In genomic region chr9:119969811-119970210, GRCm38 (mm10) we compare ENCODE assay signal across 16 mouse cellular contexts. TPM values are rescaled to one million over a fixed set of nuclear protein-coding genes. Genes with fewer than 3 reads are reported as not detected.
DNase-seq lines count a peak whose midpoint lies in the region; ATAC-seq and TF ChIP-seq lines count a peak whose summit lies in the region.
"Had no signal": no experiment of that assay in that cellular context is flagged by ENCODE, and none has a peak within 500 bp of the region (broad histone marks: within the 10 kb centered on the region; RNA-seq: fewer than 3 reads in every experiment).

No protein-coding gene starts in this region.

- H3K36me3 ChIP-seq in forebrain, embryonic 14.5 days (ENCODE audit: control insufficient read depth, insufficient read depth, low read length): no peaks in the 10 kb centered on the region
- peaks cover 38% of the 10 kb centered on the region for H3K36me3 ChIP-seq in forebrain, embryonic 10.5 days (replicated peaks)
- H3K36me3 ChIP-seq in heart, postnatal 0 days (replicated peaks; ENCODE audit: control insufficient read depth, insufficient read depth, low read length): peaks cover 36% of the 10 kb centered on the region
- peaks cover 20% of the 10 kb centered on the region for H3K36me3 ChIP-seq in heart, embryonic 11.5 days (ENCODE audit: control insufficient read depth, insufficient read depth, low read length)
- peaks cover 15% of the 10 kb centered on the region for H3K36me3 ChIP-seq in liver, embryonic 16.5 days (ENCODE audit: control insufficient read depth, insufficient read depth)
- H3K36me3 ChIP-seq in liver, embryonic 12.5 days: peaks cover 33% of the 10 kb centered on the region
- peaks cover 25% of the 10 kb centered on the region for H3K36me3 ChIP-seq in stomach, postnatal 0 days (ENCODE audit: control insufficient read depth, insufficient read depth, low read length)
- peaks cover 31% of the 10 kb centered on the region for H3K36me3 ChIP-seq in kidney, embryonic 14.5 days (ENCODE audit: control insufficient read depth, insufficient read depth, low read length)

- no peak overlapping the region for H3K4me3 ChIP-seq in forebrain, embryonic 14.5 days (ENCODE audit: low read depth, low read length)
- H3K4me3 ChIP-seq in forebrain, embryonic 10.5 days: no peak overlapping the region
- no peak overlapping the region for H3K4me3 ChIP-seq in heart, postnatal 0 days (ENCODE audit: low read depth, low read length)
- no peak overlapping the region for H3K4me3 ChIP-seq in heart, embryonic 11.5 days (ENCODE audit: low read depth, low read length)
- H3K4me3 ChIP-seq in liver, embryonic 16.5 days (ENCODE audit: low read depth, low read length): no peak overlapping the region
- H3K4me3 ChIP-seq in liver, embryonic 12.5 days: no peak overlapping the region
- no peak overlapping the region for H3K4me3 ChIP-seq in stomach, postnatal 0 days (ENCODE audit: low read depth, low read length)
- no peak overlapping the region for H3K4me3 ChIP-seq in kidney, embryonic 14.5 days (ENCODE audit: low read length)
- H3K4me3 ChIP-seq: embryonic facial prominence, embryonic 13.5 days; erythroblast, embryonic 14.5 days had no signal

- H3K4me1 ChIP-seq in forebrain, embryonic 14.5 days (ENCODE audit: control insufficient read depth, insufficient read depth, low read length): peaks cover 14% of the 10 kb centered on the region
- peaks cover 18% of the 10 kb centered on the region for H3K4me1 ChIP-seq in forebrain, embryonic 10.5 days
- H3K4me1 ChIP-seq in heart, postnatal 0 days (ENCODE audit: control insufficient read depth, insufficient read depth): peaks cover 17% of the 10 kb centered on the region
- peaks cover 11% of the 10 kb centered on the region for H3K4me1 ChIP-seq in heart, embryonic 11.5 days (ENCODE audit: control insufficient read depth, insufficient read depth, low read length)
- H3K4me1 ChIP-seq in liver, embryonic 16.5 days (ENCODE audit: control insufficient read depth, low read depth, low read length): no peaks in the 10 kb centered on the region; the same call in 1 of the 2 replicates
- 0 out of 2 replicates have a peak, but pooled peaks cover 9% of the 10 kb centered on the region for H3K4me1 ChIP-seq in liver, embryonic 12.5 days
- H3K4me1 ChIP-seq in stomach, postnatal 0 days (replicated peaks; ENCODE audit: control insufficient read depth, insufficient read depth): 0 out of 2 replicates have a peak, but pooled peaks cover 2% of the 10 kb centered on the region
- peaks cover 5% of the 10 kb centered on the region; the same call in 1 of the 2 replicates for H3K4me1 ChIP-seq in kidney, embryonic 14.5 days (ENCODE audit: control insufficient read depth, insufficient read depth, low read length)

- WGBS in forebrain, embryonic 14.5 days: 88% methylated on average over 7 of the region's 7 CpGs
- 87% methylated on average over 7 of the region's 7 CpGs for WGBS in forebrain, embryonic 10.5 days
- 65% methylated on average over 7 of the region's 7 CpGs for WGBS in heart, postnatal 0 days
- 70% methylated on average over 7 of the region's 7 CpGs for WGBS in heart, embryonic 11.5 days (ENCODE audit: insufficient replicate concordance)
- 63% methylated on average over 7 of the region's 7 CpGs for WGBS in liver, embryonic 16.5 days (ENCODE audit: insufficient replicate concordance)
- 74% methylated on average over 7 of the region's 7 CpGs for WGBS in liver, embryonic 12.5 days (ENCODE audit: insufficient replicate concordance)
- WGBS in stomach, postnatal 0 days: 73% methylated on average over 7 of the region's 7 CpGs
- 74% methylated on average over 7 of the region's 7 CpGs for WGBS in kidney, embryonic 14.5 days

- no peak for ATAC-seq in forebrain, embryonic 14.5 days
- ATAC-seq in heart, postnatal 0 days (ENCODE audit: insufficient read depth, low read depth): peak; percentile 9; the same call in 1 of the 2 replicates
- no peak for ATAC-seq in heart, embryonic 11.5 days (replicated peaks; ENCODE audit: insufficient number of reproducible peaks, low FRiP score, low TSS enrichment)
- peak; percentile 56 for ATAC-seq in liver, embryonic 16.5 days (ENCODE audit: low read depth)
- ATAC-seq in liver, embryonic 12.5 days: no peak
- ATAC-seq in stomach, postnatal 0 days (ENCODE audit: low FRiP score, low TSS enrichment): 0 out of 2 replicates have a peak, but pooled peaks have one; percentile 3
- no peak for ATAC-seq in kidney, embryonic 14.5 days (ENCODE audit: low FRiP score, low TSS enrichment)

- H3K9ac ChIP-seq in forebrain, embryonic 14.5 days (ENCODE audit: low read length): no peak overlapping the region
- H3K9ac ChIP-seq in heart, postnatal 0 days (replicated peaks; ENCODE audit: low read depth, low read length): no peak overlapping the region
- no peak overlapping the region for H3K9ac ChIP-seq in heart, embryonic 11.5 days (ENCODE audit: low read depth, low read length)
- no peak overlapping the region for H3K9ac ChIP-seq in liver, embryonic 16.5 days (ENCODE audit: low read depth, low read length)
- H3K9ac ChIP-seq in liver, embryonic 12.5 days: no peak overlapping the region
- H3K9ac ChIP-seq in stomach, postnatal 0 days (ENCODE audit: low read length): no peak overlapping the region
- H3K9ac ChIP-seq in kidney, embryonic 14.5 days (ENCODE audit: low read depth, low read length): no peak overlapping the region
- H3K9ac ChIP-seq: embryonic facial prominence, embryonic 13.5 days had no signal

- no peak for DNase-seq in forebrain, embryonic 14.5 days (ENCODE audit: low spot score)
- no peak for DNase-seq in forebrain, embryonic 10.5 days (ENCODE audit: extremely low spot score, low spot score)
- no peak for DNase-seq in heart, postnatal 0 days (ENCODE audit: low spot score)
- DNase-seq in stomach, postnatal 0 days (ENCODE audit: low spot score): no peak
- DNase-seq: gastrocnemius, postnatal 25 days had no signal

- H3K4me2 ChIP-seq in forebrain, embryonic 14.5 days (ENCODE audit: low read length): no peak overlapping the region
- no peak overlapping the region for H3K4me2 ChIP-seq in heart, postnatal 0 days (ENCODE audit: low read depth, low read length)
- H3K4me2 ChIP-seq in heart, embryonic 11.5 days: no peak overlapping the region
- H3K4me2 ChIP-seq in liver, embryonic 16.5 days (ENCODE audit: low read depth, low read length): no peak overlapping the region
- H3K4me2 ChIP-seq in liver, embryonic 12.5 days: no peak overlapping the region
- no peak overlapping the region for H3K4me2 ChIP-seq in stomach, postnatal 0 days (replicated peaks; ENCODE audit: low read depth)
- no peak overlapping the region for H3K4me2 ChIP-seq in kidney, embryonic 14.5 days (replicated peaks; ENCODE audit: low read depth, low read length)
- H3K4me2 ChIP-seq: embryonic facial prominence, embryonic 13.5 days had no signal

- peak overlapping the region; percentile 91; the same call in 1 of the 2 replicates for H3K27ac ChIP-seq in forebrain, embryonic 14.5 days (ENCODE audit: low read depth, low read length)
- no peak overlapping the region for H3K27ac ChIP-seq in forebrain, embryonic 10.5 days
- H3K27ac ChIP-seq in heart, postnatal 0 days (ENCODE audit: low read depth): peak overlapping the region; percentile 74
- H3K27ac ChIP-seq in heart, embryonic 11.5 days (ENCODE audit: low read depth, low read length): no peak overlapping the region
- no peak overlapping the region for H3K27ac ChIP-seq in liver, embryonic 16.5 days (ENCODE audit: low read length)
- H3K27ac ChIP-seq in liver, embryonic 12.5 days: no peak overlapping the region
- peak overlapping the region; percentile 82 for H3K27ac ChIP-seq in stomach, postnatal 0 days (replicated peaks)
- no peak overlapping the region for H3K27ac ChIP-seq in kidney, embryonic 14.5 days (ENCODE audit: low read depth, low read length)

- no peak for TF ChIP-seq EP300 in heart, postnatal 0 days (IDR thresholded peaks at IDR 0.05; ENCODE audit: low read depth)
- no peak for TF ChIP-seq EP300 in stomach, postnatal 0 days (optimal IDR thresholded peaks at IDR 0.05)

- H3K27me3 ChIP-seq in forebrain, embryonic 14.5 days (replicated peaks; ENCODE audit: control insufficient read depth, insufficient read depth, low read length): no peaks in the 10 kb centered on the region
- no peaks in the 10 kb centered on the region for H3K27me3 ChIP-seq in forebrain, embryonic 10.5 days (ENCODE audit: poor library complexity, severe bottlenecking)
- no peaks in the 10 kb centered on the region for H3K27me3 ChIP-seq in heart, postnatal 0 days (ENCODE audit: control insufficient read depth, insufficient read depth, low read length)
- H3K27me3 ChIP-seq in heart, embryonic 11.5 days (ENCODE audit: control insufficient read depth, insufficient read depth, low read length): no peaks in the 10 kb centered on the region
- no peaks in the 10 kb centered on the region for H3K27me3 ChIP-seq in liver, embryonic 16.5 days (ENCODE audit: control insufficient read depth, insufficient read depth, low read depth, low read length)
- H3K27me3 ChIP-seq in liver, embryonic 12.5 days (replicated peaks): no peaks in the 10 kb centered on the region
- no peaks in the 10 kb centered on the region for H3K27me3 ChIP-seq in stomach, postnatal 0 days (ENCODE audit: control insufficient read depth, insufficient read depth, low read length)
- H3K27me3 ChIP-seq in kidney, embryonic 14.5 days (ENCODE audit: control insufficient read depth, insufficient read depth, low read length): no peaks in the 10 kb centered on the region
- H3K27me3 ChIP-seq: embryonic facial prominence, embryonic 13.5 days had no signal

- no peaks in the 10 kb centered on the region for H3K9me3 ChIP-seq in forebrain, embryonic 14.5 days (replicated peaks; ENCODE audit: control insufficient read depth, low read length)
- 0 out of 2 replicates have a peak, but pooled peaks cover 3% of the 10 kb centered on the region for H3K9me3 ChIP-seq in forebrain, embryonic 10.5 days
- H3K9me3 ChIP-seq in heart, postnatal 0 days (replicated peaks; ENCODE audit: control insufficient read depth, low read length): no peaks in the 10 kb centered on the region
- no peaks in the 10 kb centered on the region for H3K9me3 ChIP-seq in heart, embryonic 11.5 days (replicated peaks; ENCODE audit: control insufficient read depth, low read length)
- no peaks in the 10 kb centered on the region for H3K9me3 ChIP-seq in liver, embryonic 16.5 days (replicated peaks; ENCODE audit: control insufficient read depth, low read length)
- no peaks in the 10 kb centered on the region for H3K9me3 ChIP-seq in liver, embryonic 12.5 days (replicated peaks)
- H3K9me3 ChIP-seq in stomach, postnatal 0 days (ENCODE audit: control insufficient read depth, low read length): no peaks in the 10 kb centered on the region
- H3K9me3 ChIP-seq in kidney, embryonic 14.5 days (ENCODE audit: control insufficient read depth, low read length): no peaks in the 10 kb centered on the region
- H3K9me3 ChIP-seq: embryonic facial prominence, embryonic 13.5 days had no signal

- no peak for TF ChIP-seq CTCF in heart, postnatal 0 days (IDR thresholded peaks at IDR 0.05; ENCODE audit: low read depth)
- TF ChIP-seq CTCF in stomach, postnatal 0 days (IDR thresholded peaks at IDR 0.05; ENCODE audit: low read depth): no peak

RNA-seq across cellular contexts. Expression of gene Csrnp1, which starts 14.6 kb away (rescaled TPM):
- polyA plus RNA-seq in forebrain, embryonic 14.5 days (2014; fragmentation: Nextera tagmentation; extraction: Ambion mirVana): 1.1 and 1.4 TPM in 2 replicates
- 3.3 and 4.2 TPM in 2 replicates for polyA plus RNA-seq in forebrain, embryonic 10.5 days (2016; fragmentation: Nextera tagmentation; extraction: Ambion mirVana)
- 23.8 and 96.9 TPM in 2 replicates for total RNA-seq in heart, postnatal 0 days (2014; rRNA removed; ENCODE audit: low replicate concordance)
- 4.0 and 4.2 TPM in 2 replicates for polyA plus RNA-seq in heart, postnatal 0 days (2015; fragmentation: Nextera tagmentation; extraction: Ambion mirVana)
- 3.3 and 4.2 TPM in 2 replicates for polyA plus RNA-seq in heart, embryonic 11.5 days (2014; fragmentation: Nextera tagmentation; extraction: Ambion mirVana)
- 2.5 and 3.3 TPM in 2 replicates for polyA plus RNA-seq in liver, embryonic 16.5 days (2015; fragmentation: Nextera tagmentation; extraction: Ambion mirVana)
- 1.5 and 1.9 TPM in 2 replicates for polyA plus RNA-seq in liver, embryonic 12.5 days (2016; fragmentation: Nextera tagmentation; extraction: Ambion mirVana)
- polyA plus RNA-seq in stomach, postnatal 0 days (2015; fragmentation: Nextera tagmentation; extraction: Ambion mirVana): 5.5 and 5.6 TPM in 2 replicates
- polyA plus RNA-seq in kidney, embryonic 14.5 days (2014; fragmentation: Nextera tagmentation; extraction: Ambion mirVana): 1.9 and 3.9 TPM in 2 replicates

RNA-seq across cellular contexts. Expression of gene Ttc21a, which starts 32.4 kb away (rescaled TPM):
- 0.29 and 0.74 TPM in 2 replicates for polyA plus RNA-seq in forebrain, embryonic 14.5 days (2014; fragmentation: Nextera tagmentation; extraction: Ambion mirVana)
- polyA plus RNA-seq in forebrain, embryonic 10.5 days (2016; fragmentation: Nextera tagmentation; extraction: Ambion mirVana): 0.31 and 0.42 TPM in 2 replicates
- total RNA-seq in heart, postnatal 0 days (2014; rRNA removed; ENCODE audit: low replicate concordance): 0.27 TPM in 1 of 2 replicates, not detected in the other
- polyA plus RNA-seq in heart, postnatal 0 days (2015; fragmentation: Nextera tagmentation; extraction: Ambion mirVana): 0.05 and 0.07 TPM in 2 replicates
- polyA plus RNA-seq in heart, embryonic 11.5 days (2014; fragmentation: Nextera tagmentation; extraction: Ambion mirVana): 0.23 and 0.37 TPM in 2 replicates
- polyA plus RNA-seq in liver, embryonic 16.5 days (2015; fragmentation: Nextera tagmentation; extraction: Ambion mirVana): 0.08 and 0.21 TPM in 2 replicates
- 0.06 and 0.07 TPM in 2 replicates for polyA plus RNA-seq in liver, embryonic 12.5 days (2016; fragmentation: Nextera tagmentation; extraction: Ambion mirVana)
- polyA plus RNA-seq in stomach, postnatal 0 days (2015; fragmentation: Nextera tagmentation; extraction: Ambion mirVana): 0.04 TPM in 2 replicates
- polyA plus RNA-seq in kidney, embryonic 14.5 days (2014; fragmentation: Nextera tagmentation; extraction: Ambion mirVana): 0.06 and 0.19 TPM in 2 replicates
- total RNA-seq: gastrocnemius, postnatal 25 days had no signal
- polyA plus RNA-seq: erythroblast, embryonic 14.5 days; small intestine, adult 2 months had no signal

RNA-seq across cellular contexts. Expression of gene Gorasp1, which starts 32.4 kb away (rescaled TPM):
- polyA plus RNA-seq in forebrain, embryonic 14.5 days (2014; fragmentation: Nextera tagmentation; extraction: Ambion mirVana): 23.7 and 34.1 TPM in 2 replicates
- polyA plus RNA-seq in forebrain, embryonic 10.5 days (2016; fragmentation: Nextera tagmentation; extraction: Ambion mirVana): 29.9 and 30.4 TPM in 2 replicates
- total RNA-seq in heart, postnatal 0 days (2014; rRNA removed; ENCODE audit: low replicate concordance): 10.0 and 63.5 TPM in 2 replicates
- 14.1 and 16.8 TPM in 2 replicates for polyA plus RNA-seq in heart, postnatal 0 days (2015; fragmentation: Nextera tagmentation; extraction: Ambion mirVana)
- 18.0 and 20.3 TPM in 2 replicates for polyA plus RNA-seq in heart, embryonic 11.5 days (2014; fragmentation: Nextera tagmentation; extraction: Ambion mirVana)
- 10.6 and 12.1 TPM in 2 replicates for polyA plus RNA-seq in liver, embryonic 16.5 days (2015; fragmentation: Nextera tagmentation; extraction: Ambion mirVana)
- polyA plus RNA-seq in liver, embryonic 12.5 days (2016; fragmentation: Nextera tagmentation; extraction: Ambion mirVana): 14.9 and 15.9 TPM in 2 replicates
- polyA plus RNA-seq in stomach, postnatal 0 days (2015; fragmentation: Nextera tagmentation; extraction: Ambion mirVana): 17.8 and 18.8 TPM in 2 replicates
- 17.8 and 22.1 TPM in 2 replicates for polyA plus RNA-seq in kidney, embryonic 14.5 days (2014; fragmentation: Nextera tagmentation; extraction: Ambion mirVana)

RNA-seq across cellular contexts. Expression of gene Xirp1, which starts 53.6 kb away (rescaled TPM):
- polyA plus RNA-seq in forebrain, embryonic 14.5 days (2014; fragmentation: Nextera tagmentation; extraction: Ambion mirVana): not detected in 2 replicates
- polyA plus RNA-seq in forebrain, embryonic 10.5 days (2016; fragmentation: Nextera tagmentation; extraction: Ambion mirVana): not detected in 2 replicates
- total RNA-seq in heart, postnatal 0 days (2014; rRNA removed; ENCODE audit: low replicate concordance): 140 and 178 TPM in 2 replicates
- 38.4 and 45.1 TPM in 2 replicates for polyA plus RNA-seq in heart, postnatal 0 days (2015; fragmentation: Nextera tagmentation; extraction: Ambion mirVana)
- polyA plus RNA-seq in heart, embryonic 11.5 days (2014; fragmentation: Nextera tagmentation; extraction: Ambion mirVana): 38.2 and 64.5 TPM in 2 replicates
- 0.15 and 0.26 TPM in 2 replicates for polyA plus RNA-seq in liver, embryonic 16.5 days (2015; fragmentation: Nextera tagmentation; extraction: Ambion mirVana)
- 0.02 and 0.07 TPM in 2 replicates for polyA plus RNA-seq in liver, embryonic 12.5 days (2016; fragmentation: Nextera tagmentation; extraction: Ambion mirVana)
- 0.05 and 0.11 TPM in 2 replicates for polyA plus RNA-seq in stomach, postnatal 0 days (2015; fragmentation: Nextera tagmentation; extraction: Ambion mirVana)
- not detected in 2 replicates for polyA plus RNA-seq in kidney, embryonic 14.5 days (2014; fragmentation: Nextera tagmentation; extraction: Ambion mirVana)
- total RNA-seq: hematopoietic stem cell, adult 5-6 weeks; megakaryocyte, adult 5-6 weeks had no signal
- polyA plus RNA-seq: erythroblast, embryonic 14.5 days; hindbrain, embryonic 16.5 days; midbrain, embryonic 14.5 days; small intestine, adult 2 months had no signal

Comparison
In these comparisons a context has a peak if more than half of its experiments do, and no peak if none do; other contexts are left out.
1. ATAC-seq: peak in heart, postnatal 0 days (single experiment), liver, embryonic 16.5 days (single experiment) and stomach, postnatal 0 days (single experiment); none in forebrain, embryonic 14.5 days (single experiment), heart, embryonic 11.5 days (single experiment), liver, embryonic 12.5 days (single experiment) and kidney, embryonic 14.5 days (single experiment).
2. H3K27ac ChIP-seq: peak in forebrain, embryonic 14.5 days (single experiment), heart, postnatal 0 days (single experiment) and stomach, postnatal 0 days (single experiment); none in forebrain, embryonic 10.5 days (single experiment), heart, embryonic 11.5 days (single experiment), liver, embryonic 16.5 days (single experiment), liver, embryonic 12.5 days (single experiment) and kidney, embryonic 14.5 days (single experiment).